Mouse (Mus musculus) small intestine, adult 10 weeks (tissue): Measurements from ENCODE around the gene Uprt. TPM values are rescaled to one million over a fixed set of nuclear protein-coding genes. Genes with fewer than 3 reads are reported as not detected.

Experiments
- polyA plus RNA-seq: library from polyadenylated mRNA; stranded (reverse); fragments of 350-450 nt; fragmentation: Illumina TruSeq; extraction: RNeasy Lipid Tissue Mini Kit (QIAGEN cat#74804); gene quantifications from one replicate; pipeline ENCODE4 v1.2.3, GENCODE M21; 2014; ENCODE audit warnings: low replicate concordance

Uprt gene
- polyA plus RNA-seq, result 28.5 TPM

GRCm38 (mm10) chrX:104482572-104483443 is at the start of gene Uprt:
TSS of gene Uprt (plus strand) at chrX:104482818.

Other genes starting within 250 kb of the Uprt start
- 111 TPM for gene Abcb7, start 69.0 kb upstream of the Uprt start, polyA plus RNA-seq
- 6.2 TPM for gene Zdhhc15, start 188.2 kb downstream of the Uprt start, polyA plus RNA-seq